Mouse (Mus musculus) midbrain, embryonic 14.5 days (tissue): ENCODE data around the gene Creg1. TPM values are rescaled to one million over a fixed set of nuclear protein-coding genes. Genes with fewer than 3 reads are reported as not detected.

Experiments used
- ATAC-seq: fragments of 200-750 bp; cut with Nextera tagmentation; 2 replicates; pipeline ENCODE4 v1.8.0; 2017; ENCODE audit warnings: moderate number of reproducible peaks, moderate library complexity; ENCODE audit not compliant: low FRiP score, low TSS enrichment
- DNase-seq: peaks from one replicate; pipeline ENCODE4 v3.0.0-alpha.2; 2015
- H3K27ac ChIP-seq: fragments of 300-500 bp; sonication (generic); replicated peaks from 2 replicates; pipeline ENCODE4 v1.5.1; 2014; ENCODE audit warnings: mild to moderate bottlenecking, low read depth, low read length, moderate library complexity
- H3K27me3 ChIP-seq: fragments of 300-500 bp; sonication (generic); 2 replicates; pipeline ENCODE4 v1.6.1; 2014; ENCODE audit warnings: low read length, control low read depth, mixed read lengths; ENCODE audit not compliant: control insufficient read depth, insufficient read depth
- H3K36me3 ChIP-seq: fragments of 300-500 bp; sonication (generic); 2 replicates; pipeline ENCODE4 v1.6.1; 2014; ENCODE audit warnings: low read length, control low read depth; ENCODE audit not compliant: control insufficient read depth, insufficient read depth
- H3K4me1 ChIP-seq: fragments of 300-500 bp; sonication (generic); 2 replicates; pipeline ENCODE4 v1.6.1; 2014; ENCODE audit warnings: mild to moderate bottlenecking, antibody characterized with exemption, low read length, control low read depth; ENCODE audit not compliant: control insufficient read depth, insufficient read depth
- H3K4me2 ChIP-seq: fragments of 300-500 bp; sonication (generic); 2 replicates; pipeline ENCODE4 v1.6.1; 2014; ENCODE audit warnings: mild to moderate bottlenecking, low read length, moderate library complexity
- H3K4me3 ChIP-seq: fragments of 300-500 bp; sonication (generic); replicated peaks from 2 replicates; pipeline ENCODE4 v1.5.1; 2014; ENCODE audit warnings: low read depth, low read length
- H3K9ac ChIP-seq: fragments of 300-500 bp; sonication (generic); replicated peaks from 2 replicates; pipeline ENCODE4 v1.6.1; 2014; ENCODE audit warnings: mild to moderate bottlenecking, low read length, moderate library complexity
- H3K9me3 ChIP-seq: fragments of 300-500 bp; sonication (generic); 2 replicates; pipeline ENCODE4 v1.6.1; 2016; ENCODE audit warnings: low read length, control low read depth, mixed read lengths; ENCODE audit not compliant: control insufficient read depth
- WGBS: fragments of 180-500 bp; shearing (Covaris S2); extraction: QIAGEN DNeasy Blood & Tissue Kit; methylation state at CpG from one replicate; pipeline ENCODE4 v1.1.7; 2014; 5-methylcytosine and 5-hydroxymethylcytosine counted together
- polyA plus RNA-seq: library from polyadenylated mRNA; unstranded; fragments of >200 nt; fragmentation: Nextera tagmentation; extraction: Ambion mirVana; gene quantifications from 2 replicates; pipeline ENCODE4 v1.2.1, GENCODE M21; 2014

Gene Creg1
- 24.7 and 31.8 TPM in 2 replicates for polyA plus RNA-seq

DNA sequence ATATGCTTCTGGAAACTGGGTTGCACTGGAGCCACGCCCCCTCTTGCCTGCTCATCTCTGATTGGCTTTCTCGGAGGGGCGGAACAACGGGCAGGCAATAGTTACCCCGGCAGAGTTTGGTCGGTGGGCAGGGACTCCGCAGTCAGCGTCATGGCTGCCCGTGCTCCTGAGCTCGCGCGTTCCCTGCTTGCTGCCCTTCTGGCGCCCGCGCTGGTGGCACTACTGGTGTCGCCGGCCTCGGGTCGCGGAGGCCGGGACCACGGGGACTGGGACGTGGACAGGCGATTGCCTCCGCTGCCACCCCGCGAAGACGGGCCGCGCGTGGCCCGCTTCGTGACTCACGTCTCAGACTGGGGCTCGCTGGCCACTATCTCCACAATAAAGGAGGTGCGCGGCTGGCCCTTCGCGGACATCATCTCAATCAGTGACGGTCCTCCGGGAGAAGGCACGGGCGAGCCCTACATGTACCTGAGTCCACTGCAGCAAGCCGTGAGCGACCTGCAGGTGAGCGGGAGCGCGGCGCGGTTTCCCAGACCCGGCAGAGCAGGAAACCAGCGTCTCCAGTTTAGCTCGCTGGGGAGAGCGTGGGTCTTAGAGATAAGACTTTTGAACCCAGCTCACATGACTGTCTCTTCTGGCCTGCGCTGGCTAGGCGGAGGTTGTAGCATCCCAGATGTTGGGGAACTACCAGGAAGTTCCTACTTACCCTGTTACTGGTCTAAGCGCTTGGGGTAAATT, at the start of gene Creg1:
Gene Creg1 (plus strand): TSS at position 112 of the 738 bp plus-strand sequence.
- ATAC-seq, result peak; percentile 98
- peak; percentile 93 for DNase-seq
- H3K4me2 ChIP-seq, result peak within 1 kb of the TSS; percentile 93
- H3K27me3 ChIP-seq, result peaks cover 17% of the 10 kb centered on the region
- under 1% methylated on average over 57 of the region's 57 CpGs for WGBS
- H3K27ac ChIP-seq, result 0 out of 2 replicates have a peak within 1 kb of the TSS, but pooled peaks have one; percentile 45
- H3K36me3 ChIP-seq, result no peaks in the 10 kb centered on the region
- H3K4me3 ChIP-seq, result peak within 1 kb of the TSS; percentile 79
- peak within 1 kb of the TSS; percentile 70 for H3K9ac ChIP-seq
- no peaks in the 10 kb centered on the region for H3K9me3 ChIP-seq
- H3K4me1 ChIP-seq, result peaks cover 14% of the 10 kb centered on the region

DNA sequence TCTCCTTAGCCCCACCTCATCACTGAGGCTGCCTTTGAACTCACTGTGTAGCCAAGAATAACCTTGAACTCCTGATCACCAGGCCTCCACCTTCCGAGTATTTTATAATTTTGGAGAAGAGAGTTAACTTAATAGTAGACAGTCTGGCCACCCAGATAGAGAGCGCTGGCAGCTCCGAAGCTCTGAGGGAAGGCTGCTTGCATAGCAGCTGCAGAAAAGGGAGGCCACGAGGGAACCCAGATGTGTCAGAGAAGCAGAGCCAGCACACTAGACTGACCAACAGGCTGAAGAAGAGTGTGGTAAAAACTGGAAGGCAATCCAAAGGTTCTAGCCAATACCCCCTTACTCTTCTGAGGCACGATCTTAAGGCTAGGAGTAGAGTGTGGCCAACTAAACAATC, 49.7 kb upstream of the Creg1 start:
- Histone ChIP-seq H3K4me2 (no peak overlapping the region), H3K36me3 (no peaks in the 10 kb centered on the region), H3K27ac (no peak overlapping the region), H3K9me3 (no peaks in the 10 kb centered on the region), H3K27me3 (peaks cover 2% of the 10 kb centered on the region; the same call in 1 of the 2 replicates), H3K4me3 (no peak overlapping the region), H3K4me1 (no peaks in the 10 kb centered on the region), H3K9ac (no peak overlapping the region)
- DNase-seq, result no peak
- ATAC-seq, result no peak
- WGBS, result 83% methylated on average over 5 of the region's 5 CpGs

DNA sequence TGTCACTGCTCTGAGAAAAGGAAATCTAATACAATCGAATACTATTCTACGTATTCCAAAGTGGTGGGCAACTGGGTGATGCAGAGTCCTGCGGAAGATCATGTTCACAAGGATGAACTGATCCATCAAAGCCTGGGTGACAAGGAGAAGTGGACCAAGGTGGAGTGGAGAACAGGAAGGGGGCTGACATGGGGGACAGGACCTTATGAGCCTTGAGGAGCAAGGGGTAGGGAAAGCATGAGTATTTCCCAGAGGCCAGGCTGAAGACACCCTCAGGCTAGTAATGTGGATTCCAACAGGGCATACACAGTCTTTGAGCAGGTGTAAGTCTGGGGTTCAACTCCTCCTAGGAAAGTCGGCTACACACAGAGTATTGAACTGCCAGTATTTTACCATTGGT, 47.1 kb upstream of the Creg1 start:
- Histone ChIP-seq H3K36me3 (no peaks in the 10 kb centered on the region), H3K27me3 (no peaks in the 10 kb centered on the region), H3K4me1 (no peaks in the 10 kb centered on the region), H3K9ac (no peak overlapping the region), H3K9me3 (no peaks in the 10 kb centered on the region), H3K4me3 (no peak overlapping the region), H3K4me2 (no peak overlapping the region), H3K27ac (no peak overlapping the region)
- 88% methylated on average over 4 of the region's 4 CpGs for WGBS
- no peak for ATAC-seq
- no peak for DNase-seq

DNA sequence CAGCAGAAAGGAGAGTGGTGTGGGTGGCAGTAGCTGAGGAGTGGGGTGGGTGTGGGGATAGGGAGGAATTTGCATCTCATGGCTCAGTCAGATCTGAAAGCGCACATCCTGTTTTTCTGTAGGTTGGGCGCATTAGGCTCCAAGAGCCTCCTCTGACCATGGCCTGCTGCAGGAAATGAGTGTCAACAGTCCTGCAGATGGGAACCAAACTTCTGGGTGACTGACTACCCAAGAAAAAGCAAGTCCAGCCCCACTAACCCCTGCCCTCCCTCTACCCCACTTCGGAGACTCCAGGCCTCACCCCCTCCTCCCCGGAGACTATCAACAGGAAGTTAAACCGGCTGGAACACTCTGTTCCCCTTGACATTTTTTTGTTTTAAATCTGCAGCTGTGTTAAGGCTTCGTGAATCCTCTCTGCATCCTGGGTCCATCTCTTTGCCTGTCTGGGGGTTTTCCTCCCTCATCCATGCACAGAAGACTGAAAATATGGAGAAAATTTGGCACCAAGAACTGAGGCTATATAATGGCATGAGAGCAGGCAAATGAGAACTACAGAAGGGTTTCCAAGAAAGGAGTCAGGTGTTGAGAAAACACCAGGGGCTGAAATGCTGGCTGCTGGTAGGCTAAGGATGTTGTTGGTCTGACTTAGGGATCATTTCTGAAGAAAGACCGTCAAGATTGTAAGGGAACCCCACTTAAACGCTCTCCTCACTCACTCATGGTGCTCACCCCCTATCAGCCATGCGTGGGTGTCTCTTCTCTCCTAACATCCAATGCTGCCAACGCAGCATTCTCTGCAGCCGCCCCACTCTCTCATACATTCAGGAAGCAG, 45.6 kb upstream of the Creg1 start:
- Histone ChIP-seq H3K9ac (no peak overlapping the region), H3K4me3 (no peak overlapping the region), H3K9me3 (no peaks in the 10 kb centered on the region), H3K27me3 (no peaks in the 10 kb centered on the region), H3K4me1 (no peaks in the 10 kb centered on the region), H3K4me2 (no peak overlapping the region), H3K36me3 (no peaks in the 10 kb centered on the region), H3K27ac (no peak overlapping the region)
- DNase-seq, result no peak
- no peak for ATAC-seq
- 61% methylated on average over 11 of the region's 11 CpGs for WGBS

DNA sequence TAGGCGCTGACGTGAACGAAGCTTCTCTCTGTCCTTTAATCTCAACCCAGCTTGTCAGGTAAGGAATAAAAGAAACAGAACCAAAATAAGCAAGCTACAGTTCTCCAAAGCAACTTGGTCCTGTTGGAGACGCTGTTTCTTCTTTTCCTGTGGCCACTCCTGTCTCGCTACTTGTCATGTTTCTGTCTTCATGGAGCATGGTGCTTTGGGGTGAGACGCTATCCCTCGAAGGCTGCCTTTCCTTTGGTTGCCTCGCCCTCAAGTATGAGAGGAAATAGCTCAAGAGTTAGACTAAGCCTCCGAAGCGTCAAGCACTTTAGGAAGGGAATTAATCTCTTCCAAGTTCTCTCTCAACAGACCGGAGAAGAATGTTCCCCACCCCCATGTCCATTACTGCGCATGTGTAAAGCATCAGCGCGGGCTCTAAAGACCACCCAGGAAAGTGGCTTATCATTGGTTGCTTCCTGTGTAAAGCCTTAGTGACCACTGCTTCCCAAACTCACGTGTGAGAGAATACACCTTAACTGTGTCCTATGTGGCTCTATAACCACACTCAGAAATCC, 44.9 kb upstream of the Creg1 start:
- no peaks in the 10 kb centered on the region for H3K27me3 ChIP-seq
- ATAC-seq (no peak), DNase-seq (no peak)
- H3K36me3 ChIP-seq, result no peaks in the 10 kb centered on the region
- H3K9me3 ChIP-seq, result no peaks in the 10 kb centered on the region
- no peak overlapping the region for H3K27ac ChIP-seq
- 79% methylated on average over 15 of the region's 15 CpGs for WGBS
- H3K4me3 ChIP-seq, result no peak overlapping the region
- no peak overlapping the region for H3K4me2 ChIP-seq
- H3K4me1 ChIP-seq, result no peaks in the 10 kb centered on the region
- no peak overlapping the region for H3K9ac ChIP-seq

DNA sequence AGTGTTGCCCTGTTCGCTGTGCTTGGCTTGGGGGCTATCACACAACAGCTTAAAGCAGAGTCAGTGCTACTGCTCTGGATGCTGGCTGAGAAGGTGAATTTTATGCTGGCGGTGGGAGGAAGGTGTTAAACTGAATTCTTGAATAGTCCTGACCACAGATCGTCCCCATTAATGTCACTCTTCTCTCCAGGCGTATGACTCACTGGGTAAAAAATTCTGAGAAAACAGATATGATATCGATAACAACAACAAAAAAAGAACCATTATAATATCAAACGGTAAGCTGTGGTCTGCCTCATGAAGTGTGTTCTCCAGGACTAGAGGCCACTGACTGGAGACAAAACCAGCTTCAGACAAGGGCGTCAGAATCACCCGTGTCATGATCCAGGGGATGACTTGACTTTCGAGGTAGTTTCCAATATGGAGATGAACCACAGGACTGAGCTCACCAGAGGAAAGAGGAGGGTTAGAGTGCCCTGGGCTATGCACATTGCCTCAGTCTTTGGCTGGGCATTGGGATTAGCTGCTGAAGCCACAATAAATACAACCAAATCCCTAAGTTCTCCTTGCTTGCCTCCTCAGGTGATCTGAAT, 40.9 kb upstream of the Creg1 start:
- no peak for ATAC-seq
- WGBS, result 93% methylated on average over 9 of the region's 9 CpGs

DNA sequence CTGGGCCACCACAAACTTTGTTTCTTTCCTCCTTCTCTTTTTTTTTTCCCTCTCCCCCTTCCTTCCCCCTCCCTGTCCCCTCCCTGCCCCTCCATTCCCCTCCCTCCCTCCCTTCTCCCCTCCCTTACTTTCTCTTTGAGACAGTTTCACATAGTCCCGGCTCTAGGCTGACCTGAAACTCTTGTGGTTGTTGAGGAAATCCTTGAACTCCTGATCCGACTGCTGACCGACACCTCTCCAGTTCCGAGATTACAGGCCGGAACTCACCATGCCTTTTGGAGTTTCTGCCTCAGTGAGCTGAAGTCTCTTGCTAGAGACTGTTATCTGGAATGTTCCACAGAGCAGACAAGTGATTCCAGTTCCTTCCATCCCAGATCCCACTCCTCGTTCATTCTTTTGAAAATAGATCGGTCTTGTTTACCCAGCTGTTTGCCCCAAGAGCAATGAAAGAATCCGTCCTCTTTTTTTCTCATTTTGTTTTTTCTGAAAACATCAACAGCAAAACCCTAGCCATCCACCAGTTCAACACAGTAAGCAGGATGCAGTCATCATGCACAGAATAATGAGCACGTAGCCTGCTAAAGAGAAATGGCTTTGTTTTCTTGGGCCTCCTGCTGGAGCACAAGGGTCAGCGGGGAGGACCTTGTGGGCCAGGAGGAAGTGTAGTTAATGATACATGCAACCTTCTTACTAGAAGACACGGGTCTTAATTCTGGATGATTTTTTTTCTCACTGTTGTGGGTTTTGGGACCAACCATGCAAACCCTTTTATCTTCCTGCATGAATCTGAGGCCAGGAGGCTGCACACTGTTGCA, 39.1 kb upstream of the Creg1 start:
- peak; percentile 17 for DNase-seq
- no peak for ATAC-seq

More for the DNA sequence above, 40.9 kb upstream of the Creg1 start:
- H3K36me3 ChIP-seq, result no peaks in the 10 kb centered on the region
- H3K27me3 ChIP-seq, result no peaks in the 10 kb centered on the region
- no peak overlapping the region for H3K4me3 ChIP-seq
- no peak overlapping the region for H3K27ac ChIP-seq
- H3K9ac ChIP-seq, result no peak overlapping the region
- DNase-seq, result no peak
- 0 out of 2 replicates have a peak, but pooled peaks cover 2% of the 10 kb centered on the region for H3K4me1 ChIP-seq
- no peak overlapping the region for H3K4me2 ChIP-seq
- no peaks in the 10 kb centered on the region for H3K9me3 ChIP-seq

More for the DNA sequence above, 39.1 kb upstream of the Creg1 start:
- Histone ChIP-seq H3K27ac (no peak overlapping the region), H3K4me3 (no peak overlapping the region), H3K9ac (no peak overlapping the region), H3K27me3 (no peaks in the 10 kb centered on the region), H3K36me3 (no peaks in the 10 kb centered on the region), H3K4me2 (no peak overlapping the region), H3K9me3 (no peaks in the 10 kb centered on the region), H3K4me1 (0 out of 2 replicates have a peak, but pooled peaks cover 2% of the 10 kb centered on the region)
- whole genome bisulfite sequencing, result 60% methylated on average over 11 of the region's 11 CpGs
